Mouse (Mus musculus): ENCODE data around the gene Tpcn1. TPM values are rescaled to one million over a fixed set of nuclear protein-coding genes. Genes with fewer than 3 reads are reported as not detected.

Tpcn1 gene
- total RNA-seq (2014; rRNA removed) (7.6 and 11.5 TPM in 2 replicates), polyA plus RNA-seq (2012; rRNA removed) (51.9 and 78.1 TPM in 2 replicates)

DNA sequence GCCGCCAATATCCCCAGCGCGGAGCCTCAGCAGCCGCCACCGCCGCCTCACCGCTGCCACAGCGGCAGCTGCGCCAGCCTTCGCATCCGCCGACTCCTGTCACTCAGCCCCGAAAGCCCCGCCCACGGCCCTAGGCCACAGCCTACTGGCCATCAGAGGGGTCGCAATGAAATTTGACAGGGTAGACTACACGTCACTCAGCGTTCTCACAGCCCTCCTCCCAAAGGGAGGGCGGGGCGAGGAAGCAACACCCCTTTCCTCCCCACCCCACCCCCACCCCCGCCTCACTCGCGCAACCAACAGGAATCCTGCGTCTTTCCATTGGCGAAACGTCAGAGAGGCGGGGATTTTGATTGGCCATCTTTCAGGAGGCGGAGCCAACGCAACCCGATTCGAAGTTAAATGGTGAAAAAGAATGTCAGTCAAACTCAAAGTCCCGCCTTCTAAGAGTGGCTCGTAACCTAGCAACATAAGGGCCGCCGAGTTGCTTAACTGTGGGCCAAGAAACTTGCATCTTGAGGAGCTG is at the start of gene Tpcn1, which contains the start of gene Iqcd:
TSS of gene Tpcn1 (minus strand) at position 105 of the 526 bp plus-strand sequence.
TSS of gene Iqcd (plus strand) at position 448 of the 526 bp plus-strand sequence.
- H3K4me3 ChIP-seq (ENCODE audit: insufficient read depth, low read depth, low read length) = peak within 1 kb of the TSS; percentile 79
- no peak for TF ChIP-seq CTCF (IDR thresholded peaks at IDR 0.05; ENCODE audit: low read depth, low read length)
- TF ChIP-seq POLR2A (IDR thresholded peaks at IDR 0.05; ENCODE audit: extremely low read depth, insufficient read depth, low read length) = peak; percentile 98
- H3K79me2 ChIP-seq (ENCODE audit: control insufficient read depth, insufficient read depth, low read length) = peaks cover 8% of the 10 kb centered on the region
- peaks cover 10% of the 10 kb centered on the region; the same call in 1 of the 2 replicates for H3K36me3 ChIP-seq (ENCODE audit: control insufficient read depth, insufficient read depth, low read length)
- H3K9ac ChIP-seq (ENCODE audit: low read depth, low read length) = peak within 1 kb of the TSS; percentile 90
- peaks cover 16% of the 10 kb centered on the region for H3K4me1 ChIP-seq (ENCODE audit: control insufficient read depth, insufficient read depth, low read length)
- peak within 1 kb of the TSS; percentile 73 for H3K27ac ChIP-seq (replicated peaks; ENCODE audit: insufficient read depth, low read depth, low read length)
- H3K27me3 ChIP-seq (ENCODE audit: control insufficient read depth, insufficient read depth, low read length) = no peaks in the 10 kb centered on the region
- DNase-seq (ENCODE audit: extremely low read depth, low read depth, low spot score) = peak; percentile 95
- under 1% methylated on average over 35 of the region's 35 CpGs for whole genome bisulfite sequencing

DNA sequence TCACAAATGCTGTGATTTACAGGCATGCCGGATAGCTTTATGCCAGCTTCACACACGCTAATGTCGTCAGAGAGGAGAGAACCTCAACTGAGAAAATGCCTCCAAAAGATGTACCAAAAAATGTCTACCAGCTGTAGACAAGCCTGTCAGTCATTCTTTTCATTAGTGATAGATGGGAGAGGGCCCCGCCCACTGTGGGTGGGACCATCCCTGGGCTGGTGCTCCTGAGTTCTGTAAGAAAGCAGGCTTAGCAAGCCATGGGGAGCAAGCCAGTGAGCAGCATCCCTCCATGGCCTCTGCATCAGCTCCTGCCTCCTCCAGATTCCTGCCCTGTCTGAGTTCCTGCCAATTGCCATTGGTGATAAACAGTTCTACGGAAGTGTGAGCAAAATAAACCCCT is 47.2 kb upstream of the Tpcn1 start:
- Histone ChIP-seq H3K4me1 (ENCODE audit: control insufficient read depth, insufficient read depth, low read length) (no peaks in the 10 kb centered on the region), H3K27ac (replicated peaks; ENCODE audit: insufficient read depth, low read depth, low read length) (no peak overlapping the region), H3K4me3 (ENCODE audit: insufficient read depth, low read depth, low read length) (no peak overlapping the region), H3K9ac (ENCODE audit: low read depth, low read length) (no peak overlapping the region), H3K27me3 (ENCODE audit: control insufficient read depth, insufficient read depth, low read length) (no peaks in the 10 kb centered on the region), H3K79me2 (ENCODE audit: control insufficient read depth, insufficient read depth, low read length) (no peaks in the 10 kb centered on the region), H3K36me3 (ENCODE audit: control insufficient read depth, insufficient read depth, low read length) (no peaks in the 10 kb centered on the region)
- no peak for DNase-seq (ENCODE audit: extremely low read depth, low read depth, low spot score)
- TF ChIP-seq CTCF (IDR thresholded peaks at IDR 0.05; ENCODE audit: low read depth, low read length) (no peak), POLR2A (IDR thresholded peaks at IDR 0.05; ENCODE audit: extremely low read depth, insufficient read depth, low read length) (no peak)
- WGBS = 83% methylated on average over 5 of the region's 5 CpGs

DNA sequence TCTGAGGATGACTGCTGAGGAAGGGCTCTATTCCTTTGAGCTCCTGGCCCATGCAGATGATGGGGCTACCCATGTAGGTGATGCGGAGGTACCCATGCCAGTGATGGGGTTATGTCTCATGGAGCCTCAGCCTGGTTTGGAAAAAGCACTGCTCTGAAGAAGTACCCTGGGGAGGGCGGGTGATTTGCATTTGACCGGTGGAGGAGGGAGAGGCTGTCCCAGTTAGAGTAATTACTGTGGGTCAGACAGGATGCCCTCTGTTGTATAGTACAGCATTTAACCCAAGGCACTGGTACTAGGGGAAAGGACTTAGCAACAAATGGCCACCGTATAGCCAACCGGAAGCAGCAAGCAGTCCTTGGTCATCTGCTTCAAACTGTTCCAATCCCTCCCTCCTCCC is 46.4 kb upstream of the Tpcn1 start:
- Histone ChIP-seq H3K4me3 (ENCODE audit: insufficient read depth, low read depth, low read length) (no peak overlapping the region), H3K27me3 (ENCODE audit: control insufficient read depth, insufficient read depth, low read length) (no peaks in the 10 kb centered on the region), H3K79me2 (ENCODE audit: control insufficient read depth, insufficient read depth, low read length) (no peaks in the 10 kb centered on the region), H3K36me3 (ENCODE audit: control insufficient read depth, insufficient read depth, low read length) (no peaks in the 10 kb centered on the region), H3K9ac (ENCODE audit: low read depth, low read length) (no peak overlapping the region), H3K27ac (replicated peaks; ENCODE audit: insufficient read depth, low read depth, low read length) (no peak overlapping the region), H3K4me1 (ENCODE audit: control insufficient read depth, insufficient read depth, low read length) (no peaks in the 10 kb centered on the region)
- WGBS = 48% methylated on average over 5 of the region's 5 CpGs
- DNase-seq (ENCODE audit: extremely low read depth, low read depth, low spot score) = no peak
- TF ChIP-seq CTCF (IDR thresholded peaks at IDR 0.05; ENCODE audit: low read depth, low read length) (no peak), POLR2A (IDR thresholded peaks at IDR 0.05; ENCODE audit: extremely low read depth, insufficient read depth, low read length) (no peak)

DNA sequence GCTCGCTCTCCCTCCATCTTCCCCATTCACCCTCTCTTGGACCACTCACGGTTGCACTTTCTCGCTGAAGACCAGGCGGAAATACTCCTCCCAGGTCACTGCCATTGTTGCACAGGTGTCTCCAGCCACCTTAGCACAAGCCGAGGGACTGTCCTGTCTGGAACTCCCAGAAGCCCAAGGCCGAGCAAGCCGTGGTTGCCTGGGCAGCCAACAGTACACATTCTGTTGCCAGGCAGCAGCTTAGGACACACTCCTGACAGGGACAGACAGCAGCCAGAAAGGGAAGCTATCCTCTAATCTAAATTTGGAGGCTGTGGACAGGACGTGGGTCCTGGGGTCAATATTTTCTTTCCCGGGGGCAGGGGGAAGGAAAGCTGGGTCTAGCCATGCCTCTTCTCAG is 45.7 kb upstream of the Tpcn1 start, which contains the start of gene Cfap73:
TSS of gene Cfap73 (minus strand) at position 105 of the 400 bp plus-strand sequence.
- Histone ChIP-seq H3K79me2 (ENCODE audit: control insufficient read depth, insufficient read depth, low read length) (no peaks in the 10 kb centered on the region), H3K27me3 (ENCODE audit: control insufficient read depth, insufficient read depth, low read length) (no peaks in the 10 kb centered on the region), H3K4me3 (ENCODE audit: insufficient read depth, low read depth, low read length) (no peak within 1 kb of the TSS), H3K27ac (replicated peaks; ENCODE audit: insufficient read depth, low read depth, low read length) (no peak within 1 kb of the TSS), H3K9ac (ENCODE audit: low read depth, low read length) (no peak within 1 kb of the TSS), H3K36me3 (ENCODE audit: control insufficient read depth, insufficient read depth, low read length) (no peaks in the 10 kb centered on the region), H3K4me1 (ENCODE audit: control insufficient read depth, insufficient read depth, low read length) (no peaks in the 10 kb centered on the region)
- DNase-seq (ENCODE audit: extremely low read depth, low read depth, low spot score) = no peak
- 33% methylated on average over 9 of the region's 9 CpGs for WGBS
- TF ChIP-seq POLR2A (IDR thresholded peaks at IDR 0.05; ENCODE audit: extremely low read depth, insufficient read depth, low read length) (no peak), CTCF (IDR thresholded peaks at IDR 0.05; ENCODE audit: low read depth, low read length) (no peak)

DNA sequence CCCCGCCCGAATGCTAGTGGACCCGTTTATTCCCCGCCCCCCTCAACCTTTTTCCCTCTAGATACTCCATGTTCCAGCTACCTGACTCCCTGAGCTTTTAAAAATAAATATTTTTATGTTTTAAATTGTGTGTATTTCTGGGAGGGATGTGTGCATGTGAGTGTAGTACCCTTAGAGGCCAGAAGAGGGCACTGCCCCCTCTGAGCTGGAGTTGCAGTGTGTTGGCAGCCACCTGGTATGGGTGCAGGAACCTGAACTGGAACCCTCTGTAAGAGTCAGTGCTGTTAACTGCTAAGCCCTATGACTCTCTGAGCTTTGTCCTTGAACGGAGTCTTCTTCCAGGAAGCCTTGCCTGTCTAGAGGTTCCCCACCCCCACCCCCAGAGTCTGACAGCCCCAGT is 43.4 kb upstream of the Tpcn1 start:
- H3K79me2 ChIP-seq (ENCODE audit: control insufficient read depth, insufficient read depth, low read length) = no peaks in the 10 kb centered on the region
- TF ChIP-seq CTCF (IDR thresholded peaks at IDR 0.05; ENCODE audit: low read depth, low read length) (peak; percentile 26; the same call in 1 of the 2 replicates), POLR2A (IDR thresholded peaks at IDR 0.05; ENCODE audit: extremely low read depth, insufficient read depth, low read length) (no peak)
- H3K4me3 ChIP-seq (ENCODE audit: insufficient read depth, low read depth, low read length) = no peak overlapping the region
- no peaks in the 10 kb centered on the region for H3K27me3 ChIP-seq (ENCODE audit: control insufficient read depth, insufficient read depth, low read length)
- no peak overlapping the region for H3K9ac ChIP-seq (ENCODE audit: low read depth, low read length)
- no peaks in the 10 kb centered on the region for H3K4me1 ChIP-seq (ENCODE audit: control insufficient read depth, insufficient read depth, low read length)
- 89% methylated on average over 5 of the region's 5 CpGs for WGBS
- DNase-seq (ENCODE audit: extremely low read depth, low read depth, low spot score) = no peak
- no peak overlapping the region for H3K27ac ChIP-seq (replicated peaks; ENCODE audit: insufficient read depth, low read depth, low read length)
- H3K36me3 ChIP-seq (ENCODE audit: control insufficient read depth, insufficient read depth, low read length) = 0 out of 2 replicates have a peak, but pooled peaks cover under 1% of the 10 kb centered on the region

DNA sequence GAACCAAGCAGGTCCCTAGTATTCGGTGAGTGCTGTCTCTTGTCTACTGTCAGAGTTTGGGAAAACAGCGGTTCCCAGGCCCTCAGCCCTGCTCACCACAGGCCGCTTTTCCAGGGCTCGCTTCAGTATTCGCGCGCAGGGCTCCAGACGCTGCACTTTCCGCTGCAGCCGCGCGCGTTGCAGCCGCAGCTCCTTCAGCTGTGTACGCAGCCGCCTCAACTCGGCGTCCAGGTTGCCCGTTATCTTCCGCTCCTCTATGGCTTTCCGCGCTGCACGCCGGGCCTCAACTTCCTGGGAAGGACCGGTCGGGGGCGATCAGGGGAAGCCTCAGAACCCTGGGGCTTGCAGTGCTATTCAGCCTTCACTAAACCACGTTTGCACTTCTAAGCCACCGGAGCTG is 42.7 kb upstream of the Tpcn1 start:
- TF ChIP-seq POLR2A (IDR thresholded peaks at IDR 0.05; ENCODE audit: extremely low read depth, insufficient read depth, low read length) = no peak
- no peak for TF ChIP-seq CTCF (IDR thresholded peaks at IDR 0.05; ENCODE audit: low read depth, low read length)
- no peaks in the 10 kb centered on the region for H3K4me1 ChIP-seq (ENCODE audit: control insufficient read depth, insufficient read depth, low read length)
- H3K9ac ChIP-seq (ENCODE audit: low read depth, low read length) = no peak overlapping the region

More for the DNA sequence above, 42.7 kb upstream of the Tpcn1 start:
- Histone ChIP-seq H3K36me3 (ENCODE audit: control insufficient read depth, insufficient read depth, low read length) (peaks cover 1% of the 10 kb centered on the region; the same call in 1 of the 2 replicates), H3K27me3 (ENCODE audit: control insufficient read depth, insufficient read depth, low read length) (no peaks in the 10 kb centered on the region), H3K27ac (replicated peaks; ENCODE audit: insufficient read depth, low read depth, low read length) (no peak overlapping the region), H3K79me2 (ENCODE audit: control insufficient read depth, insufficient read depth, low read length) (no peaks in the 10 kb centered on the region), H3K4me3 (ENCODE audit: insufficient read depth, low read depth, low read length) (no peak overlapping the region)
- DNase-seq (ENCODE audit: extremely low read depth, low read depth, low spot score) = no peak
- 16% methylated on average over 29 of the region's 29 CpGs for WGBS
